Mouse (Mus musculus) kidney, embryonic 16.5 days (tissue): ENCODE measurements around the gene Fam71e1. TPM values are rescaled to one million over a fixed set of nuclear protein-coding genes. Genes with fewer than 3 reads are reported as not detected.

Experiments
- ATAC-seq: fragments of 200-750 bp; cut with Nextera tagmentation; 2 replicates; pipeline ENCODE4 v1.8.0; 2017; ENCODE audit warnings: moderate TSS enrichment; ENCODE audit not compliant: low FRiP score, low TSS enrichment
- H3K27ac ChIP-seq: fragments of 300-500 bp; sonication (generic); 2 replicates; pipeline ENCODE4 v1.5.1; 2014; ENCODE audit warnings: low read length
- H3K27me3 ChIP-seq: fragments of 300-500 bp; sonication (generic); 2 replicates; pipeline ENCODE4 v1.6.1; 2014; ENCODE audit warnings: low read length, control low read depth, mixed read lengths; ENCODE audit not compliant: insufficient read depth
- H3K36me3 ChIP-seq: fragments of 300-500 bp; sonication (generic); 2 replicates; pipeline ENCODE4 v1.6.1; 2014; ENCODE audit warnings: low read length, control low read depth, mixed read lengths; ENCODE audit not compliant: insufficient read depth
- H3K4me1 ChIP-seq: fragments of 300-500 bp; sonication (generic); 2 replicates; pipeline ENCODE4 v1.6.1; 2014; ENCODE audit warnings: low read length, control low read depth, mixed read lengths; ENCODE audit not compliant: insufficient read depth
- H3K4me2 ChIP-seq: fragments of 300-500 bp; sonication (generic); replicated peaks from 2 replicates; pipeline ENCODE4 v1.6.1; 2014; ENCODE audit warnings: low read depth, low read length
- H3K4me3 ChIP-seq: fragments of 300-500 bp; sonication (generic); 2 replicates; pipeline ENCODE4 v1.5.1; 2014; ENCODE audit warnings: mild to moderate bottlenecking, low read length
- H3K9ac ChIP-seq: fragments of 300-500 bp; sonication (generic); replicated peaks from 2 replicates; pipeline ENCODE4 v1.6.1; 2014; ENCODE audit warnings: low read length
- H3K9me3 ChIP-seq: fragments of 300-500 bp; sonication (generic); 2 replicates; pipeline ENCODE4 v1.6.1; 2016; ENCODE audit warnings: low read length, control low read depth
- WGBS: fragments of 180-500 bp; shearing (Covaris S2); extraction: QIAGEN DNeasy Blood & Tissue Kit; methylation state at CpG from one replicate; pipeline ENCODE4 v1.1.7; 2014; 5-methylcytosine and 5-hydroxymethylcytosine counted together
- polyA plus RNA-seq: library from polyadenylated mRNA; unstranded; fragments of >200 nt; fragmentation: Nextera tagmentation; extraction: Ambion mirVana; gene quantifications from 2 replicates; pipeline ENCODE4 v1.2.1, GENCODE M21; 2015

The Fam71e1 gene
- polyA plus RNA-seq, 1 experiment from 2014 or later, result 15.4 TPM

- Histone ChIP-seq H3K36me3 (no peaks in the 10 kb centered on the region), H3K27ac (no peak overlapping the region), H3K27me3 (peaks cover 11% of the 10 kb centered on the region), H3K9ac (no peak overlapping the region), H3K4me1 (peaks cover 12% of the 10 kb centered on the region), H3K4me2 (no peak overlapping the region), H3K4me3 (no peak overlapping the region), H3K9me3 (no peaks in the 10 kb centered on the region)
- ATAC-seq, result no peak
- 79% methylated on average over 16 of the region's 16 CpGs for WGBS
These were observed 25.4 kb upstream of the Fam71e1 start for GRCm38 (mm10) chr7:44470696-44471612.

GRCm38 (mm10) chr7:44471880-44472557, 24.4 kb upstream of the Fam71e1 start:
- no peak for ATAC-seq
- no peak overlapping the region for H3K27ac ChIP-seq
- no peaks in the 10 kb centered on the region for H3K36me3 ChIP-seq
- H3K9me3 ChIP-seq, result no peaks in the 10 kb centered on the region
- H3K9ac ChIP-seq, result no peak overlapping the region
- H3K27me3 ChIP-seq, result peaks cover 16% of the 10 kb centered on the region
- peaks cover 12% of the 10 kb centered on the region for H3K4me1 ChIP-seq
- H3K4me3 ChIP-seq, result no peak overlapping the region
- WGBS, result 41% methylated on average over 6 of the region's 6 CpGs
- H3K4me2 ChIP-seq, result no peak overlapping the region

- no peak overlapping the region for H3K4me3 ChIP-seq
- H3K27ac ChIP-seq, result no peak overlapping the region
- H3K36me3 ChIP-seq, result no peaks in the 10 kb centered on the region
- no peaks in the 10 kb centered on the region for H3K9me3 ChIP-seq
- peaks cover 19% of the 10 kb centered on the region for H3K27me3 ChIP-seq
- peaks cover 12% of the 10 kb centered on the region for H3K4me1 ChIP-seq
- no peak overlapping the region for H3K9ac ChIP-seq
- H3K4me2 ChIP-seq, result no peak overlapping the region
- WGBS, result 0% methylated on average over 1 of the region's 1 CpGs
- ATAC-seq, result no peak
These were observed 23.9 kb upstream of the Fam71e1 start for GRCm38 (mm10) chr7:44472558-44472885.

GRCm38 (mm10) chr7:44472961-44473646, 23.3 kb upstream of the Fam71e1 start:
- H3K4me2 ChIP-seq, result no peak overlapping the region
- peaks cover 12% of the 10 kb centered on the region for H3K4me1 ChIP-seq
- no peak overlapping the region for H3K4me3 ChIP-seq
- WGBS, result 46% methylated on average over 9 of the region's 9 CpGs
- H3K9me3 ChIP-seq, result no peaks in the 10 kb centered on the region
- no peak for ATAC-seq
- no peaks in the 10 kb centered on the region for H3K36me3 ChIP-seq
- no peak overlapping the region for H3K27ac ChIP-seq
- no peak overlapping the region for H3K9ac ChIP-seq
- H3K27me3 ChIP-seq, result peaks cover 22% of the 10 kb centered on the region

GRCm38 (mm10) chr7:44474419-44474818, 22.0 kb upstream of the Fam71e1 start:
- ATAC-seq, result peak; percentile 26; the same call in 1 of the 2 replicates
- Histone ChIP-seq H3K36me3 (no peaks in the 10 kb centered on the region), H3K9ac (no peak overlapping the region), H3K9me3 (no peaks in the 10 kb centered on the region), H3K27me3 (peaks cover 31% of the 10 kb centered on the region), H3K4me1 (0 out of 2 replicates have a peak, but pooled peaks cover 4% of the 10 kb centered on the region), H3K27ac (no peak overlapping the region), H3K4me2 (no peak overlapping the region), H3K4me3 (no peak overlapping the region)
- WGBS, result 21% methylated on average over 4 of the region's 4 CpGs

- Histone ChIP-seq H3K27me3 (peaks cover 38% of the 10 kb centered on the region), H3K36me3 (no peaks in the 10 kb centered on the region), H3K9ac (no peak overlapping the region), H3K4me3 (no peak overlapping the region), H3K4me1 (0 out of 2 replicates have a peak, but pooled peaks cover 4% of the 10 kb centered on the region), H3K9me3 (no peaks in the 10 kb centered on the region), H3K27ac (no peak overlapping the region), H3K4me2 (no peak overlapping the region)
- ATAC-seq, result no peak
- 31% methylated on average over 5 of the region's 5 CpGs for WGBS
These were observed 21.3 kb upstream of the Fam71e1 start for GRCm38 (mm10) chr7:44475046-44475614.

- H3K27ac ChIP-seq, result no peak overlapping the region
- no peaks in the 10 kb centered on the region for H3K4me1 ChIP-seq
- H3K27me3 ChIP-seq, result peaks cover 36% of the 10 kb centered on the region
- no peak for ATAC-seq
- no peak overlapping the region for H3K4me3 ChIP-seq
- H3K36me3 ChIP-seq, result no peaks in the 10 kb centered on the region
- H3K9ac ChIP-seq, result no peak overlapping the region
- H3K4me2 ChIP-seq, result no peak overlapping the region
- H3K9me3 ChIP-seq, result no peaks in the 10 kb centered on the region
- 54% methylated on average over 3 of the region's 3 CpGs for WGBS
These were observed 13.4 kb upstream of the Fam71e1 start for GRCm38 (mm10) chr7:44482836-44483435.

- Histone ChIP-seq H3K4me3 (no peak overlapping the region), H3K4me2 (no peak overlapping the region), H3K27ac (no peak overlapping the region), H3K9me3 (no peaks in the 10 kb centered on the region), H3K4me1 (no peaks in the 10 kb centered on the region), H3K27me3 (peaks cover 30% of the 10 kb centered on the region), H3K36me3 (peaks cover 5% of the 10 kb centered on the region; the same call in 1 of the 2 replicates), H3K9ac (no peak overlapping the region)
- WGBS, result 100% methylated on average over 1 of the region's 1 CpGs
- no peak for ATAC-seq
These were observed 12.3 kb upstream of the Fam71e1 start for GRCm38 (mm10) chr7:44484109-44484508.

GRCm38 (mm10) chr7:44484841-44485571, 11.4 kb upstream of the Fam71e1 start:
- Histone ChIP-seq H3K4me3 (no peak overlapping the region), H3K4me2 (no peak overlapping the region), H3K36me3 (peaks cover 11% of the 10 kb centered on the region; the same call in 1 of the 2 replicates), H3K9me3 (no peaks in the 10 kb centered on the region), H3K27ac (no peak overlapping the region), H3K27me3 (peaks cover 22% of the 10 kb centered on the region), H3K4me1 (no peaks in the 10 kb centered on the region), H3K9ac (no peak overlapping the region)
- WGBS, result 31% methylated on average over 5 of the region's 5 CpGs
- ATAC-seq, result peak; percentile 55
